Mouse (Mus musculus): Measurements from ENCODE around the gene Nudt16l1.

DNA sequence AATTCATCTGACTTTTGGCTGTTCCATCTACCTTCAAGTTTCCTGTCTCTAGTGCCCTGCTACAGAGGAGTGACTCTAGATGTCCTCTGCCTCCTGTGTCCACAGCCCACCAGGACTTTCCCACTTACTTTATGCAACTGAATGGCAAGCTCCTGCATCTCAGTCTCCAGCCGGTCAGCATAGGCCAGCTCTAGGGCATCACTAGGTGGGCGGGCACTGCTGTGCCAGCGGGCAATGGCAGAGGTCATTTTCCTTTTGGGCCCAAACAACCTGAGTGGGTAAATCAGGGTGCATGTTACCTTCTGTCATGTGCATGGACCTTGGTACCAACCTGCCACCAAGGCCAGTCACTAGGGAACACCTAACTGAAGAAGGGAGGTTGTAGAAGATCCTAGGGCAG lies 4.9 kb downstream of the Nudt16l1 start:
- no peak for TF ChIP-seq CTCF (IDR thresholded peaks at IDR 0.05; ENCODE audit: low read depth)
- no peak for TF ChIP-seq EP300 (IDR thresholded peaks at IDR 0.05; ENCODE audit: low read depth)
